7 mouse cellular contexts compared by ENCODE assay signal in the genomic region with DNA sequence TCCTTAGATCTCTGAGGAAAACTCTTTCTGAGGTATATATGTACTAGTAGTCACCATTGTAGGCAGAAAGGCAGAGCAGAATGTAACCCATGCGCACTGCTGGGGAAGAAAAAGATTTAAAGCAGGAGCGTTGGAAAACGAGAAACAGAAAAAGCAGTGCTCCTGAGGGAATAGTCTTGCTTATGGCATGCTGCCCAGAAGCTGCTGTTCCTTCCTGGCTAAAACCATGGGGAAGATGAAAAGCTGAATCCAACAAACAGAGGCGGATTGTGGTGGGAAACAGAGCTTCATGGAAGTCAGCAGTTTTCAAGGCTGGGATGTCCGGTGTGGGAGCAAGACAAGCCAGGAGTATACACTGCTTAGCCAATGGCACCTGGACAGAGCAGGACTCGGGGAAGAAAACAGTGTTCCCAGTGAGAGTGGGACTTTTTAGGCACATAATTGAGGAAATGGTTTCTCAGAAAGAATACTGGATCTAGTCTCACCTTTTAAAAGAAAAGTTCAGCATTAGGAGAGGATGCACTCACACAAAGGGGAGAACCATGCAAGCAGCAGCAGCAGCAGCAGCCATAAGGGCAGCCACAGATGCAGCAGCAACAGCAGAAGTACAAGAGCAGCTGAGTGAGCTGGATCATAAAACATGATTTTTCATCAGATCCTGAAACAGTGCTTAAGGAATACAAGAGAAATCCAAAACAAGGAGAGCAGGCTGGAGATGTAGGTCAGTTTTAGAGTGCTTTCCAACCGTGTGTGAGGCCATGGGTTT. TPM values are rescaled to one million over a fixed set of nuclear protein-coding genes. Genes with fewer than 3 reads are reported as not detected.
DNase-seq lines count a peak whose midpoint lies in the region; ATAC-seq lines count a peak whose summit lies in the region.

No protein-coding gene starts in this region.

- H3K9me3 ChIP-seq in embryonic facial prominence, embryonic 11.5 days (replicated peaks; ENCODE audit: control insufficient read depth, low read length) = no peaks in the 10 kb centered on the region
- no peaks in the 10 kb centered on the region for H3K9me3 ChIP-seq in limb, embryonic 15.5 days

- H3K27ac ChIP-seq in embryonic facial prominence, embryonic 11.5 days (replicated peaks; ENCODE audit: low read depth, low read length) = no peak overlapping the region
- H3K27ac ChIP-seq in limb, embryonic 15.5 days = peak overlapping the region; percentile 38

- no peaks in the 10 kb centered on the region for H3K27me3 ChIP-seq in embryonic facial prominence, embryonic 11.5 days (ENCODE audit: control insufficient read depth, insufficient read depth, low read length)
- H3K27me3 ChIP-seq in limb, embryonic 15.5 days = no peaks in the 10 kb centered on the region

- 37% methylated on average over 7 of the region's 7 CpGs for WGBS in embryonic facial prominence, embryonic 11.5 days
- 43% methylated on average over 7 of the region's 7 CpGs for whole genome bisulfite sequencing in limb, embryonic 15.5 days

- H3K4me2 ChIP-seq in embryonic facial prominence, embryonic 11.5 days (ENCODE audit: low read depth, low read length) = no peak overlapping the region
- no peak overlapping the region for H3K4me2 ChIP-seq in limb, embryonic 15.5 days

- H3K36me3 ChIP-seq in embryonic facial prominence, embryonic 11.5 days (replicated peaks; ENCODE audit: control insufficient read depth, insufficient read depth, low read depth, low read length) = no peaks in the 10 kb centered on the region
- no peaks in the 10 kb centered on the region for H3K36me3 ChIP-seq in limb, embryonic 15.5 days

- DNase-seq in kidney, postnatal 4 days = peak; percentile 42 to 47
- no peak for DNase-seq in kidney, adult 11 months
- DNase-seq in embryonic facial prominence, embryonic 11.5 days (ENCODE audit: low spot score) = peak; percentile 32
- DNase-seq in frontal cortex, postnatal 25 days (ENCODE audit: low spot score in 2 of 2) = peak; percentile 3 to 6
- DNase-seq in thymus, postnatal 14 days = no peak

- no peak overlapping the region for H3K4me3 ChIP-seq in embryonic facial prominence, embryonic 11.5 days (ENCODE audit: low read depth, low read length)
- H3K4me3 ChIP-seq in limb, embryonic 15.5 days = no peak overlapping the region

- no peaks in the 10 kb centered on the region for H3K4me1 ChIP-seq in embryonic facial prominence, embryonic 11.5 days (ENCODE audit: control insufficient read depth, insufficient read depth, low read length)
- H3K4me1 ChIP-seq in limb, embryonic 15.5 days = no peaks in the 10 kb centered on the region

- H3K9ac ChIP-seq in embryonic facial prominence, embryonic 11.5 days (replicated peaks; ENCODE audit: low read length) = no peak overlapping the region
- no peak overlapping the region for H3K9ac ChIP-seq in limb, embryonic 15.5 days

- ATAC-seq in embryonic facial prominence, embryonic 11.5 days (replicated peaks; ENCODE audit: insufficient number of reproducible peaks, low FRiP score, low TSS enrichment, low read depth) = no peak
- no peak for ATAC-seq in limb, embryonic 15.5 days (ENCODE audit: insufficient number of reproducible peaks, low FRiP score, low TSS enrichment, low read depth)
- no peak for ATAC-seq in CD4-positive, CD25-positive, alpha-beta regulatory T cell, adult 4 months

RNA-seq across cellular contexts. Expression of a gene that starts 33.0 kb away (rescaled TPM):
- polyA plus RNA-seq in embryonic facial prominence, embryonic 11.5 days (2014; fragmentation: Nextera tagmentation; extraction: Ambion mirVana) = 65.5 and 69.2 TPM in 2 replicates
- polyA plus RNA-seq in limb, embryonic 15.5 days (2015; fragmentation: Nextera tagmentation; extraction: Ambion mirVana) = 48.5 and 59.3 TPM in 2 replicates
- 10 to 100 TPM; 17.0 to 24.2 TPM for polyA plus RNA-seq in CD4-positive, CD25-positive, alpha-beta regulatory T cell, adult 4 months (2017; shearing (Covaris generic))

Comparison
In these comparisons a context has a peak if more than half of its experiments do, and no peak if none do; other contexts are left out.
1. DNase-seq: peak in kidney, postnatal 4 days (2 of 2), embryonic facial prominence, embryonic 11.5 days (single experiment) and frontal cortex, postnatal 25 days (2 of 2); none in kidney, adult 11 months (single experiment) and thymus, postnatal 14 days (single experiment).